Comparison of ENCODE assay signal across 1 mouse cellular context in genomic region chr17:46371783-46372182, GRCm38 (mm10).
A peak's percentile ranks its signal among the peaks of the same experiment; 100 is the strongest.
TF ChIP-seq lines count a peak whose summit lies in the region.

No protein-coding gene starts in this region.

TF ChIP-seq in CH12.LX, 34 proteins besides CTCF, POLR2A, EP300 and RAD21 (continued from another document):
- 0 out of 2 replicates have a peak, but pooled peaks have one; percentile 14 for TF ChIP-seq BHLHE40 (IDR thresholded peaks at IDR 0.05; ENCODE audit: low read depth, low read length)
